Mouse (Mus musculus) ES-E14 (cell line): ENCODE data around the gene Atl1. TPM values are rescaled to one million over a fixed set of nuclear protein-coding genes. Genes with fewer than 3 reads are reported as not detected.

ENCODE experiments used
- DNase-seq: peaks from one replicate; pipeline ENCODE4 v3.0.0-alpha.2; 2013; ENCODE audit warnings: low read depth, low spot score
- H3K27ac ChIP-seq: 2 replicates; pipeline ENCODE4 v1.5.1; 2012; ENCODE audit warnings: low read depth, mild to moderate bottlenecking, low read length, moderate library complexity, mixed read lengths; ENCODE audit not compliant: poor library complexity, insufficient read depth, severe bottlenecking
- H3K36me3 ChIP-seq: 2 replicates; pipeline ENCODE4 v1.6.1; 2012; ENCODE audit warnings: mild to moderate bottlenecking, low read length, moderate library complexity, mixed read lengths; ENCODE audit not compliant: control insufficient read depth, poor library complexity, insufficient read depth, severe bottlenecking
- H3K4me1 ChIP-seq, 2 experiments: fragments of 150-350 bp in 1 of 2; sonication (generic) in 1 of 2; 2 replicates each; pipeline ENCODE4 v1.6.1; 2012; ENCODE audit warnings: low read length in 2 of 2, mild to moderate bottlenecking in 1 of 2, mixed read lengths in 1 of 2; ENCODE audit not compliant: control insufficient read depth in 2 of 2, insufficient read depth in 2 of 2, poor library complexity in 1 of 2
- H3K4me3 ChIP-seq, 2 experiments: fragments of 150-350 bp in 1 of 2; sonication (generic) in 1 of 2; 2 replicates each; pipeline ENCODE4 v1.5.1; 2012; ENCODE audit warnings: low read length in 2 of 2, low read depth in 1 of 2, mild to moderate bottlenecking in 1 of 2, mixed read lengths in 1 of 2; ENCODE audit not compliant: insufficient read depth in 1 of 2, poor library complexity in 1 of 2, severe bottlenecking in 1 of 2
- H3K9ac ChIP-seq: 2 replicates; pipeline ENCODE4 v1.6.1; 2012; ENCODE audit warnings: low read depth, mild to moderate bottlenecking, low read length, mixed read lengths; ENCODE audit not compliant: poor library complexity, insufficient read depth, severe bottlenecking
- H3K9me3 ChIP-seq: fragments of 150-350 bp; sonication (generic); 2 replicates; pipeline ENCODE4 v1.6.1; 2012; ENCODE audit warnings: low read depth, mild to moderate bottlenecking, low read length; ENCODE audit not compliant: control insufficient read depth, insufficient read depth
- CHD2 ChIP-seq: IDR thresholded peaks from 2 replicates; pipeline ENCODE4 v1.6.1; 2014; ENCODE audit warnings: mild to moderate bottlenecking, low read depth, low read length, inconsistent platforms
- HCFC1 ChIP-seq: IDR thresholded peaks from 2 replicates; pipeline ENCODE4 v1.6.1; 2012; ENCODE audit warnings: low read length, inconsistent platforms, borderline replicate concordance; ENCODE audit not compliant: insufficient read depth
- MAFK ChIP-seq: IDR thresholded peaks from 2 replicates; pipeline ENCODE4 v1.6.1; 2014; ENCODE audit warnings: mild to moderate bottlenecking, low read depth, low read length, inconsistent platforms; ENCODE audit not compliant: insufficient read depth
- ZC3H11A ChIP-seq: IDR thresholded peaks from 2 replicates; pipeline ENCODE4 v1.6.1; 2012; ENCODE audit warnings: low read depth, mild to moderate bottlenecking, inconsistent platforms, low read length, borderline replicate concordance
- ZNF384 ChIP-seq: IDR thresholded peaks from 2 replicates; pipeline ENCODE4 v1.6.1; 2012; ENCODE audit warnings: low read depth, low read length, inconsistent platforms
- in situ Hi-C, 2 experiments: fragments of 600-800 bp; cut with MboI; formaldehyde crosslinking; loops; one replicate each; pipeline ENCODE4 v1.15.1; 2025; ENCODE audit warnings: low sequenced_read_pairs in 2 of 2, inconsistent platforms in 1 of 2; ENCODE audit not compliant: unreplicated experiment in 2 of 2
- total RNA-seq: library from RNA; depleted of rRNA; stranded (reverse); fragments of 300-350 nt; gene quantifications from 2 replicates; pipeline ENCODE4 v1.2.3, GENCODE M21; 2012

Atl1 gene
- total RNA-seq, 1 experiment, result 2.5 TPM

GRCm38 (mm10) chr12:69937731-69938130 is 45.3 kb downstream of the Atl1 start:
- no peak overlapping the region for H3K9ac ChIP-seq
- H3K4me1 ChIP-seq, result peaks cover 0 to 7% of the 10 kb centered on the region in 2 experiments; a peak in 1 of 4 replicates
- TF ChIP-seq HCFC1 (no peak), ZC3H11A (no peak), CHD2 (no peak), MAFK (no peak), ZNF384 (no peak)
- H3K4me3 ChIP-seq, result no peak overlapping the region
- in situ Hi-C loops, result no loop called here
- DNase-seq, result peak; percentile 71
- H3K36me3 ChIP-seq, result no peaks in the 10 kb centered on the region
- peak overlapping the region; percentile 13; the same call in 1 of the 2 replicates for H3K27ac ChIP-seq
- H3K9me3 ChIP-seq, result no peaks in the 10 kb centered on the region

- in situ Hi-C loops, result no loop called here
- H3K9ac ChIP-seq, result no peak overlapping the region
- H3K4me3 ChIP-seq, result no peak overlapping the region
- DNase-seq, result peak; percentile 37
- no peaks in the 10 kb centered on the region for H3K36me3 ChIP-seq
- TF ChIP-seq ZC3H11A, result no peak
- TF ChIP-seq HCFC1, result no peak
- no peak for TF ChIP-seq CHD2
- TF ChIP-seq ZNF384, result no peak
- peaks cover 0 to 7% of the 10 kb centered on the region in 2 experiments; a peak in 1 of 4 replicates for H3K4me1 ChIP-seq
- no peak overlapping the region for H3K27ac ChIP-seq
- H3K9me3 ChIP-seq, result no peaks in the 10 kb centered on the region
Observed at GRCm38 (mm10) chr12:69939291-69939690, 46.9 kb downstream of the Atl1 start.

- Histone ChIP-seq H3K4me3 (no peak overlapping the region), H3K27ac (no peak overlapping the region), H3K9me3 (no peaks in the 10 kb centered on the region), H3K9ac (no peak overlapping the region), H3K4me1 (peaks cover 0 to 7% of the 10 kb centered on the region in 2 experiments; a peak in 1 of 4 replicates), H3K36me3 (no peaks in the 10 kb centered on the region)
- DNase-seq, result no peak
- in situ Hi-C loops, result no loop called here
- TF ChIP-seq ZC3H11A, result no peak
- TF ChIP-seq MAFK, result no peak
- TF ChIP-seq ZNF384, result no peak
- TF ChIP-seq CHD2, result no peak
- TF ChIP-seq HCFC1, result no peak
Observed at GRCm38 (mm10) chr12:69941655-69942329, 49.4 kb downstream of the Atl1 start.

- Histone ChIP-seq H3K9ac (no peak overlapping the region), H3K9me3 (no peaks in the 10 kb centered on the region), H3K4me3 (no peak overlapping the region), H3K4me1 (no peaks in the 10 kb centered on the region), H3K27ac (no peak overlapping the region), H3K36me3 (no peaks in the 10 kb centered on the region)
- in situ Hi-C loops, result no loop called here
- TF ChIP-seq ZNF384 (no peak), HCFC1 (no peak), CHD2 (no peak), ZC3H11A (no peak), MAFK (no peak)
- no peak for DNase-seq
Observed at GRCm38 (mm10) chr12:69945861-69946260, 53.4 kb downstream of the Atl1 start.
